Mouse (Mus musculus) mature B cell (primary cell): ENCODE results near the gene Alyref.
"Not testable (repeated sequence)": the region's sequence is repeated elsewhere in the genome, so short reads cannot be mapped to it uniquely, and the experiment has no call there.

Source experiments
- in situ Hi-C: fragments of 300-500 bp; cut with MboI; formaldehyde crosslinking; loops from 2 replicates; pipeline ENCODE4 v1.14.3; 2019

Gene Alyref

GRCm38 (mm10) chr11:120573585-120574277, 24.4 kb downstream of the Alyref start:
- in situ Hi-C loops: no loop called here

GRCm38 (mm10) chr11:120572752-120573584, 25.2 kb downstream of the Alyref start, which contains the start of gene P4hb:
TSS of gene P4hb (minus strand) at chr11:120573253.
- in situ Hi-C loops: no loop called here

GRCm38 (mm10) chr11:120572417-120572751, 25.8 kb downstream of the Alyref start:
- in situ Hi-C loops: no loop called here

GRCm38 (mm10) chr11:120571754-120572416, 26.3 kb downstream of the Alyref start:
- in situ Hi-C loops: no loop called here

- in situ Hi-C loops: no loop called here
Measured at GRCm38 (mm10) chr11:120571122-120571521, 27.0 kb downstream of the Alyref start.

- in situ Hi-C loops: no loop called here
Measured at GRCm38 (mm10) chr11:120568324-120568723, 29.8 kb downstream of the Alyref start.

GRCm38 (mm10) chr11:120565114-120565513, 33.1 kb downstream of the Alyref start:
- in situ Hi-C loops: no loop called here

- in situ Hi-C loops: no loop called here
Measured at GRCm38 (mm10) chr11:120562949-120563348, 35.2 kb downstream of the Alyref start.

- in situ Hi-C loops: no loop called here
Measured at GRCm38 (mm10) chr11:120560952-120561728, 37.0 kb downstream of the Alyref start.

GRCm38 (mm10) chr11:120558843-120559242, 39.3 kb downstream of the Alyref start:
- in situ Hi-C loops: not testable (repeated sequence)

GRCm38 (mm10) chr11:120555260-120555659, 42.9 kb downstream of the Alyref start:
- in situ Hi-C loops: no loop called here

- in situ Hi-C loops: no loop called here
Measured at GRCm38 (mm10) chr11:120554834-120555233, 43.3 kb downstream of the Alyref start.

- in situ Hi-C loops: no loop called here
Measured at GRCm38 (mm10) chr11:120552736-120553135, 45.4 kb downstream of the Alyref start.

GRCm38 (mm10) chr11:120550810-120551440, 47.2 kb downstream of the Alyref start, which contains the start of gene Ppp1r27:
TSS of gene Ppp1r27 (minus strand) at chr11:120551132.
- in situ Hi-C loops: no loop called here

- in situ Hi-C loops: no loop called here
Measured at GRCm38 (mm10) chr11:120549986-120550809, 48.0 kb downstream of the Alyref start.

GRCm38 (mm10) chr11:120549168-120549945, 48.8 kb downstream of the Alyref start, which contains the start of gene Mcrip1:
TSS of gene Mcrip1 (minus strand) at chr11:120549727.
- in situ Hi-C loops: no loop called here

GRCm38 (mm10) chr11:120548786-120549167, 49.4 kb downstream of the Alyref start:
- in situ Hi-C loops: no loop called here

GRCm38 (mm10) chr11:120548214-120548613, 50.0 kb downstream of the Alyref start:
- in situ Hi-C loops: no loop called here

- in situ Hi-C loops: no loop called here
Measured at GRCm38 (mm10) chr11:120547469-120547868, 50.7 kb downstream of the Alyref start.
